Mouse (Mus musculus) liver, adult 2 months (tissue): ENCODE measurements around the gene Il2ra.

Source experiments
- CTCF ChIP-seq: fragments of 200-500 bp; IDR thresholded peaks from 2 replicates; pipeline ENCODE4 v1.5.1; 2011; ENCODE audit warnings: low read depth, low read length, control low read depth
- POLR2A ChIP-seq: fragments of 200-500 bp; IDR thresholded peaks from 2 replicates; pipeline ENCODE4 v1.6.1; 2011; ENCODE audit warnings: low read length, control low read depth; ENCODE audit not compliant: insufficient read depth; ENCODE audit errors: extremely low read depth

GRCm38 (mm10) chr2:11664806-11665205 is 22.2 kb downstream of the Il2ra start:
- no peak for TF ChIP-seq CTCF
- TF ChIP-seq POLR2A: no peak
